Mouse (Mus musculus): ENCODE data around the gene Raly. TPM values are rescaled to one million over a fixed set of nuclear protein-coding genes. Genes with fewer than 3 reads are reported as not detected.

Raly gene
- polyA plus RNA-seq, 1 experiment from 2014 or later = 34.6 TPM

DNA sequence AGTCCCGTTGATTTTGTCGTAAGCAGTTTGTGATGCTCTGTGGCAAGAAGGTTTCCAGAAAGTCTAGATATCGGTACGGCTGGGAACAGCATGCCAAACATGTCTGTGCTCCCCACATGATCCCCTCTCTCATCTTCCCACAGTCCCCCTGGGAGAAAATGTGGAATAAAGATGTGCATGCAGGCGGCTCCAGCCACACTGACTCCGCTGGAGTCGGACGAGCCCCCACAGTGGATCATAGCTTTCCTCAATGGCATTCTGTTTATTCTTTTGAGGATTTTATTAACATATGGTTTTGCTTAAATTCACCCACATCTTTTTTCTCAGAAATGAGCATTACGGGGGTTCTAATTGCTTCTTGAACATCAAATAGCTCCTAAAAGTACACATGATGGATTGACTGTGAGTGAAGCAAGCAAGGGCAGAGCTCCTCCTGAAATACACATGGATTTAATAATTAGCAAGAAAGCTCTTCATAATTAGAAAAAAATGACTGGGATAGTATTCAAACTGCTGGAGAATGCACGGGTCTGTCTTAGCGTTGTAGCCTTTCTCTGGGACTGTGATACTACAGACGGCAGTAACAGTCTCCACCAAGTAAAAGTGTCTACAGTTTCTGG, 125.1 kb downstream of the Raly start:
- Histone ChIP-seq H3K27me3 (replicated peaks) (no peaks in the 10 kb centered on the region), H3K36me3 (no peaks in the 10 kb centered on the region), H3K4me2 (replicated peaks) (no peak overlapping the region), H3K9ac (no peak overlapping the region), H3K27ac (no peak overlapping the region), H3K4me1 (replicated peaks) (no peaks in the 10 kb centered on the region; the same call in 1 of the 2 replicates), H3K4me3 (replicated peaks) (no peak overlapping the region), H3K9me3 (no peaks in the 10 kb centered on the region)
- 69% methylated on average over 12 of the region's 12 CpGs for WGBS
- ATAC-seq = no peak

GRCm38 (mm10) chr2:154916547-154916946, 125.7 kb downstream of the Raly start:
- Histone ChIP-seq H3K4me3 (replicated peaks) (no peak overlapping the region), H3K27me3 (replicated peaks) (no peaks in the 10 kb centered on the region), H3K4me1 (replicated peaks) (no peaks in the 10 kb centered on the region; the same call in 1 of the 2 replicates), H3K4me2 (replicated peaks) (no peak overlapping the region), H3K27ac (no peak overlapping the region), H3K9ac (no peak overlapping the region), H3K36me3 (no peaks in the 10 kb centered on the region), H3K9me3 (no peaks in the 10 kb centered on the region)
- 28% methylated on average over 2 of the region's 2 CpGs for WGBS
- no peak for ATAC-seq

Other genes with a start within 250 kb of the Raly start
- gene 1700003F12Rik, start 244.0 kb upstream of the Raly start, polyA plus RNA-seq (2015; fragmentation: Nextera tagmentation; extraction: Ambion mirVana) = 0.52 and 0.57 TPM in 2 replicates
- 0.15 TPM in 1 of 2 replicates, not detected in the other for gene Actl10, start 239.3 kb upstream of the Raly start, polyA plus RNA-seq (2015; fragmentation: Nextera tagmentation; extraction: Ambion mirVana)
- gene Necab3, start 232.2 kb upstream of the Raly start, polyA plus RNA-seq (2015; fragmentation: Nextera tagmentation; extraction: Ambion mirVana) = 1.2 TPM in 2 replicates
- 16.7 and 18.7 TPM in 2 replicates for gene E2f1, start 221.2 kb upstream of the Raly start, polyA plus RNA-seq (2015; fragmentation: Nextera tagmentation; extraction: Ambion mirVana)
- 28.0 and 32.9 TPM in 2 replicates for gene Pxmp4, start 187.4 kb upstream of the Raly start, polyA plus RNA-seq (2015; fragmentation: Nextera tagmentation; extraction: Ambion mirVana)
- 0.69 and 1.0 TPM in 2 replicates for gene Zfp341, start 177.8 kb upstream of the Raly start, polyA plus RNA-seq (2015; fragmentation: Nextera tagmentation; extraction: Ambion mirVana)
- gene 4930519P11Rik, start 177.7 kb upstream of the Raly start, polyA plus RNA-seq (2015; fragmentation: Nextera tagmentation; extraction: Ambion mirVana) = not detected in 2 replicates
- gene Chmp4b, start 139.4 kb upstream of the Raly start, polyA plus RNA-seq (2015; fragmentation: Nextera tagmentation; extraction: Ambion mirVana) = 36.3 and 36.4 TPM in 2 replicates
- not detected in 2 replicates for gene Gm14214, start 21.1 kb upstream of the Raly start, polyA plus RNA-seq (2015; fragmentation: Nextera tagmentation; extraction: Ambion mirVana)
- 0.63 and 0.73 TPM in 2 replicates for gene a, start 306 bp downstream of the Raly start, polyA plus RNA-seq (2015; fragmentation: Nextera tagmentation; extraction: Ambion mirVana)
- 87.5 and 106 TPM in 2 replicates for gene Eif2s2, start 101.8 kb downstream of the Raly start, polyA plus RNA-seq (2015; fragmentation: Nextera tagmentation; extraction: Ambion mirVana)
- 2.3 and 2.7 TPM in 2 replicates for gene Gm14226, start 227.2 kb downstream of the Raly start, polyA plus RNA-seq (2015; fragmentation: Nextera tagmentation; extraction: Ambion mirVana)